Mouse (Mus musculus): ENCODE measurements around the gene Phxr2.

DNA sequence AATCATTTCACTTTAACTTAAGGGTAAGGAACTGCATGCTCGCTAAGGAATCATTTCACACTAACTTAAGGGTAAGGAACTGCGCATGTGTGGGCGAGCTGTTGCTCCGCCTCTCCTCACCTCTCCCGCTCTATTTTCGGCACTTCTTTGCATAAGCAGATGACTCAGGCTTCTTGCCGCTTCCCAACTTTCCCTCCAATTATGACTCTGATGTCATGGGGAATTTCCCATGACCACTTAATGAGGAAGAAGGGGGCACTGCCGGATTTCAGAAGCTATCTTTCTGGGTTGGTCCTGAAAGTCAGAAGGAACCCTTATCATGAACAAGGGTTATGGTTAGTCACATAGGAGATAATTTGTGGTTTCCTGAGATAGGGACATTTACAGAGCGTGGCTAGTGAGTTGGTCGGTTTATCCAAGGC is 44.5 kb downstream of the Phxr2 start:
- TF ChIP-seq POLR2A (IDR thresholded peaks at IDR 0.05; ENCODE audit: extremely low read depth, insufficient read depth, low read length) (0 out of 2 replicates have a peak, but pooled peaks have one; percentile 30), CTCF (IDR thresholded peaks at IDR 0.05; ENCODE audit: extremely low read depth, insufficient read depth, low read length) (no peak)
